Mouse (Mus musculus): ENCODE measurements at regions not wholly inside any gene's neighbourhood (a gene's known extent, or its start where the extent isn't known, plus 50 kb on each side); places are given as distances from the start of the nearest gene placed in this dataset.

DNA sequence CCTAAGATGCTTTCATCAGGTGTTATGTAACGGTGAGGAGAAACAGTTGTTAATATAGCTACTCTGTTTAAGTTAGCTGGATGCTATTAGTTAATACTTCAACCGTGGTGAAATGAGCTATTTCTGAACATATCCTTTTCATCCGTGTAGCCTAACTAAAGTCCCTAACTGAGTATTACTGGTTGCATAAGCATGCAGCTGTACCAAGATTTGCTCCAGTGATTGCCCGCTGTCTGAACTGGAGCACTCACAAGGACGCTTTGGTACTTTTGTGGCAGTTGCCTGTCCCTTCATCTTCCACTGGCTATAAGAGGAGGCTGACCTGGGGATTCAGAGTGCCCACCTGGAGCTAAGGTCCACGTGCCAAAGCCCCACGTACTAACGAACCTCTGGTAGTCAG lies 65.3 kb upstream of the Lnx1 start:
- Histone ChIP-seq H3K4me3 (ENCODE audit: insufficient read depth, low read depth, low read length) (no peak overlapping the region), H3K27me3 (replicated peaks; ENCODE audit: control insufficient read depth, insufficient read depth, low read length) (no peaks in the 10 kb centered on the region; the same call in 1 of the 2 replicates), H3K27ac (ENCODE audit: insufficient read depth, low read depth, low read length) (no peak overlapping the region), H3K4me1 (ENCODE audit: control insufficient read depth, insufficient read depth, low read length) (peaks cover 7% of the 10 kb centered on the region), H3K36me3 (ENCODE audit: control insufficient read depth, insufficient read depth, low read length) (no peaks in the 10 kb centered on the region)
- 46% methylated on average over 8 of the region's 8 CpGs for WGBS
- TF ChIP-seq CTCF (conservative IDR thresholded peaks at IDR 0.05; ENCODE audit: insufficient read depth, insufficient read length, low read depth, low read length): no peak
- TF ChIP-seq POLR2A (IDR thresholded peaks at IDR 0.05; ENCODE audit: low read depth, low read length): no peak
- DNase-seq: peak; percentile 42

DNA sequence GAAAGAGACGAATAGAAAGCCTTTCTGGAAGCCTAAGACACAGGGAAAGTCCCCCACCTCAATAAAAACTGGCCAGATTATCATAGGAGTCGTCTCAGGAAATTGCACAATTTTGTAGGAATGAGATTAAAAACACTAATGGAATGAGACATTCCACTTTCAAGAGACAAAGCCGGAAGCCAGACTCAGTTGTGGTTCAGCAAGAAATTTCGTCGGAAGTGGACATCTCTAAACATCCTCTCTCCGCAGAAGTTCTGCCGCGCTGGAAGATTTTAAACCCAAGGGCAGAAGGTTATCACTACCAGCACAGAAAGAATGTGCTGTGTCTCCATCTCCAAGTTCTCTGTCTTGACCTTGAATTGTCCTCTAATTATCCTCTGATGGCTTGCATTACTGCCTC lies 63.5 kb upstream of the Lnx1 start:
- peak; percentile 65 for DNase-seq
- Histone ChIP-seq H3K4me3 (ENCODE audit: insufficient read depth, low read depth, low read length) (no peak overlapping the region), H3K4me1 (ENCODE audit: control insufficient read depth, insufficient read depth, low read length) (peaks cover 7% of the 10 kb centered on the region), H3K27me3 (replicated peaks; ENCODE audit: control insufficient read depth, insufficient read depth, low read length) (no peaks in the 10 kb centered on the region; the same call in 1 of the 2 replicates), H3K27ac (ENCODE audit: insufficient read depth, low read depth, low read length) (peak overlapping the region; percentile 76; the same call in 1 of the 2 replicates), H3K36me3 (ENCODE audit: control insufficient read depth, insufficient read depth, low read length) (no peaks in the 10 kb centered on the region)
- 76% methylated on average over 8 of the region's 8 CpGs for WGBS
- TF ChIP-seq POLR2A (IDR thresholded peaks at IDR 0.05; ENCODE audit: low read depth, low read length) (no peak), CTCF (conservative IDR thresholded peaks at IDR 0.05; ENCODE audit: insufficient read depth, insufficient read length, low read depth, low read length) (no peak)

DNA sequence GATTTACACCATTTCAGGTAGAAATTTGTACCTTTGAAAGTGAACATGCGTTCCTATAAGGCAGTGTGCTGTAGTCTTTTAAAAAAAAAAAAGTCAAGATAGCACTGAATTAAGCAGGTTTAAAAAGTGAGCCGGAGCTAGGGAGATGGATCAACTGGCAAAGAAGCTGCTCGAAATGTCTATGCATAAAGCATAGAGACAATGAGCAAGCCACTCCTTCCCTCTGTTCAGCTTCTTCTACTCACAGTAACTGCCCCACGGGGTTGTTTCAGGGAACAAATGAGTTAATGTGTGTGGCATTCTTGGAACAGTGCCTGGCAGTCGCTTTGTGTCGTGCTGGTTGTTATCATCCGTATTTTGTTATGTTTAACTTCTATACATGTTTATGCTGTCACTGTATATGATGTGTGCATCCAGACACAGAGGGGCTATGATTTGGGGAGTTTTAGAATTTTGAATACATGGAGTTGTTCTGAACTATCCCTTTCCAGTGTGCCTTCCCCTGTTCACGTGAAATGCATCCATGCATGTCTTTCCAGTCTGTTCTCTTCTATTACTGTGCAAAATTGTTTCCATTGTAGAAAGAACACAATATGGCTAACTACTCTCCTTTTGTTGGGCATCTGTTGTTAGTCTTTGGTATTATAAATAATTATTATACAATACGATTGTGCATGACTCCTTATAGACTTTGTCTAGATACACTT lies 62.5 kb upstream of the Lnx1 start:
- Histone ChIP-seq H3K4me1 (ENCODE audit: control insufficient read depth, insufficient read depth, low read length) (peaks cover 7% of the 10 kb centered on the region), H3K27me3 (replicated peaks; ENCODE audit: control insufficient read depth, insufficient read depth, low read length) (no peaks in the 10 kb centered on the region; the same call in 1 of the 2 replicates), H3K36me3 (ENCODE audit: control insufficient read depth, insufficient read depth, low read length) (no peaks in the 10 kb centered on the region), H3K4me3 (ENCODE audit: insufficient read depth, low read depth, low read length) (no peak overlapping the region), H3K27ac (ENCODE audit: insufficient read depth, low read depth, low read length) (peak overlapping the region; percentile 34; the same call in 1 of the 2 replicates)
- 39% methylated on average over 9 of the region's 9 CpGs for WGBS
- TF ChIP-seq POLR2A (IDR thresholded peaks at IDR 0.05; ENCODE audit: low read depth, low read length): no peak
- no peak for TF ChIP-seq CTCF (conservative IDR thresholded peaks at IDR 0.05; ENCODE audit: insufficient read depth, insufficient read length, low read depth, low read length)
- DNase-seq: peak; percentile 41

DNA sequence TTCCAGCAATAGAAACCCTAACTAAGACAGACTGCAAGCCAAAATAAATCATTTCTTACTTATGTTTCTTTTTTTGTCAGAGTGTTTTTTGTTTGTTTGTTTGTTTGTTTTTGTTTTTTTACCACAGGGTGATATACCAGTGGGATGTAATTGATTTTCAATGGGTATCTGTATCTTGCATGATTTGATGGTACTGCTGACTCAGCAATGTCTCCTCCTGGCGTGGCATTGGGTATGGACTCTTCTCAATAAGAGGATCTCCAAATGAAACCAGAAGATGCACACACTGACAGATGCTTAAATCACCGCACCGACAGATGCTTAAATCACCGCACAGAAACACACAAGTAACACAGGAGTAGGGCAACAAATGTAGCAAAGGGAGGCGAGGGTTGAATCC lies 54.8 kb upstream of the Lnx1 start:
- H3K4me3 ChIP-seq (ENCODE audit: insufficient read depth, low read depth, low read length): no peak overlapping the region
- H3K27me3 ChIP-seq (replicated peaks; ENCODE audit: control insufficient read depth, insufficient read depth, low read length): no peaks in the 10 kb centered on the region; the same call in 1 of the 2 replicates
- WGBS: 88% methylated on average over 5 of the region's 5 CpGs
- TF ChIP-seq CTCF (conservative IDR thresholded peaks at IDR 0.05; ENCODE audit: insufficient read depth, insufficient read length, low read depth, low read length) (no peak), POLR2A (IDR thresholded peaks at IDR 0.05; ENCODE audit: low read depth, low read length) (no peak)
- no peaks in the 10 kb centered on the region for H3K36me3 ChIP-seq (ENCODE audit: control insufficient read depth, insufficient read depth, low read length)
- DNase-seq: no peak
- no peak overlapping the region for H3K27ac ChIP-seq (ENCODE audit: insufficient read depth, low read depth, low read length)
- H3K4me1 ChIP-seq (ENCODE audit: control insufficient read depth, insufficient read depth, low read length): no peaks in the 10 kb centered on the region

DNA sequence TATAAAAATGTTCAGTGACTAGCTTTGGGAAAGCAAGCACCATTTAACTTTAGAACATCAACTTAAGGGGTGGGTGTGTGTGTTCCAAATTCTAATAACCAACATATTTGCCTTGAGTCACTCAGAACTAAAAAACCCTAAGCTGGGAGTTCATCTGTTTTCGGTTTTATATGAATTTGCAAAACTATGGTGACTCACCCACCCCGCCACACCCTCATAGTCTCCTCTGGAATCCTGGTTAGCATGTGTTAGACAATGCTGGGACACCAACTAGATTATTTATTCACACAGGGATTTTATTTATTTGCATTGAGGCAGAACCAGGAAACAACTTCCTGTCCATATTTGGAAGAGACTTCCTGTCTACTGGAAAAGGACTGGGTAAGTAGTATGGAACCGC lies 50.2 kb upstream of the Lnx1 start:
- WGBS: 93% methylated on average over 3 of the region's 3 CpGs
- no peak for DNase-seq

More for the DNA sequence above, 50.2 kb upstream of the Lnx1 start:
- no peaks in the 10 kb centered on the region for H3K36me3 ChIP-seq (ENCODE audit: control insufficient read depth, insufficient read depth, low read length)
- H3K4me1 ChIP-seq (ENCODE audit: control insufficient read depth, insufficient read depth, low read length): no peaks in the 10 kb centered on the region
- no peak overlapping the region for H3K27ac ChIP-seq (ENCODE audit: insufficient read depth, low read depth, low read length)
- H3K4me3 ChIP-seq (ENCODE audit: insufficient read depth, low read depth, low read length): no peak overlapping the region
- TF ChIP-seq CTCF (conservative IDR thresholded peaks at IDR 0.05; ENCODE audit: insufficient read depth, insufficient read length, low read depth, low read length) (no peak), POLR2A (IDR thresholded peaks at IDR 0.05; ENCODE audit: low read depth, low read length) (no peak)
- no peaks in the 10 kb centered on the region for H3K27me3 ChIP-seq (replicated peaks; ENCODE audit: control insufficient read depth, insufficient read depth, low read length)

Data from kidney, adult 2 months (tissue).